Mouse (Mus musculus) activated CD4-positive, CD25-positive, alpha-beta regulatory T cell, adult 4 months (primary cell): ENCODE data around the gene Itgb2. TPM values are rescaled to one million over a fixed set of nuclear protein-coding genes. Genes with fewer than 3 reads are reported as not detected.
A peak's percentile ranks its signal among the peaks of the same experiment; 100 is the strongest.

Experiments used
- ATAC-seq: one replicate; pipeline ENCODE4 v1.8.0; 2017
- polyA plus RNA-seq, 2 experiments: library from polyadenylated mRNA; unstranded; fragments of 100-300 nt; shearing (Covaris generic); gene quantifications; one replicate each; pipeline ENCODE4 v1.2.1; 2017

Itgb2 gene
- polyA plus RNA-seq, 2 experiments from 2014 or later: 375 to 386 TPM

DNA sequence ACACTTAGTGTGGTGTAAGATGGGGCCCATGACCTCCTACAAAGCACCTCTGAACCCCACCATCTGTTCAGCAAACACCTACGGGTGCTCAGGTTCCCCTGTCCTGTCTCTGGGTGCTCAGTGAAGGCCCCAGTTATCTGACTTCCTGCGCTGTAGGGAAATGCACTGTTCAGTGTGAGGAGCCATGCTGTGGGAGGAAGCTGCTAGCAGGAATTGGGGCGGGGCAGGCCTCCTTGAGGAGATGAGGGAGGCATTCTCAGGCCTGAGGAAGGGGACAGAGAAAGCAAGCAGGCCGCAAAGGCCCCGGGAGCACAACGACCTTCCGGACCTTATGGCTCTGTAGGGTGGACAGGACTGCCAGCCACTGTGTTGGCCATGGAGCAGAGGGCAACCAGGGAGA, 59.1 kb downstream of the Itgb2 start:
- no peak for ATAC-seq

DNA sequence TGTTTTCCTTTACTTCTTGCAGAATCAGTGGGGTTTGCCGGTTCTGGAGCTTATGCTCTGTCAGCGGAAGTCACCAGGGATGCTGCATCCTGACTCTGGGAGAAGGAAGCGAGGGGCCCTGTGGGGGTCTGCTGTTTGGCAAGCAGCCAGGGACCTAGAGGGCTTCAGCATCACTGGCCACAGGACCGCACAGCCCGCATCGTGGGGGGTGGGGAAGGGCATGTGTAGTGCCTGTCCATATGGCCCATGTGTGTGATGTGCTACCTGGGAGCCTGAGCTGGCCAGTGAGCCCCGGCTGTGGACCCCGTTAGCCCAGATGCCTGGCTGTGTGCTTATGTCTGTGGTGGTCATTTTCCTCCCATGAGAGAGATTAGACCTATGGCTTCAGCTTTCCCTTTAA, 59.7 kb downstream of the Itgb2 start:
- ATAC-seq: no peak

- ATAC-seq: peak; percentile 98
These were observed 60.8 kb downstream of the Itgb2 start for GRCm38 (mm10) chr10:77590812-77591211.

DNA sequence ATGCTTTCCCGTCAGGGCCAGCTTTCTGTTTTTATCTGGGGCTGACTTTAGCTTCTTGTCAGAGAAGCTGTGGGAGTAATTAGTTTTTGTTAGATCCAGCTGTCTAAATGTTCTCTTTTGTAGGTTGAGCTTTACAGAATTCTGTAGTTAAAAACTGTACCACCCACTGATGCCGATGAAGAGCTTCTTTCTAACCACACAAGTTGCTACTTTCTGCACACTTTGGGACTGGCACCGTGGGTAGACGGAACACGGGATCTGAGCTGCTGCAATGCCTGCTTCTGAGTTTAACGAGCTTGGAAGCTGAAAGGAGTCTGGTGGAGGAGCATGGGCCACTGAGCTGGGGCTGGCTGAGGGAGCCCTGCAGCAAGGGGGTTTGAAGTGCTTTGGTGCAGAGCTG, 61.5 kb downstream of the Itgb2 start:
- ATAC-seq: no peak

DNA sequence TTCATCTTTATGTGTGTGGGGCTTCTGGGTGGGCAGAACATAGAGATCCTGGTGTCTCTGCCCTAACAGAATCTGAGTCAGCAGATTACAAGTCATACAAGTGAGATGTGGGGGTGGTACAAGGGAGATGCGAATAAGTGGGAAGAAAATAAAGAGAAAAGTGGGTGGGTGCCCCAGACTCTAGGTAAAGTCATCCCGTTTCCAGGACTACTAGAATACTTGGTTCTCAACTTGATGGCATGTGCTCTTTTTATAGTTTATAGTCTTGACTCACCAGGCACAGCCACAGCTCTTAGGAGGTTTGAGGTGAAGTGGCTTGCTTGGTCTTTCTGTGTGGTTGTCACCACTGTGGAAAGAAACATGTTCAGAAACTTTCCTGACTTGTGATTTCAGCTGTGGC, 66.0 kb downstream of the Itgb2 start:
- ATAC-seq: no peak

GRCm38 (mm10) chr10:77603021-77603420, 73.0 kb downstream of the Itgb2 start:
- no peak for ATAC-seq

DNA sequence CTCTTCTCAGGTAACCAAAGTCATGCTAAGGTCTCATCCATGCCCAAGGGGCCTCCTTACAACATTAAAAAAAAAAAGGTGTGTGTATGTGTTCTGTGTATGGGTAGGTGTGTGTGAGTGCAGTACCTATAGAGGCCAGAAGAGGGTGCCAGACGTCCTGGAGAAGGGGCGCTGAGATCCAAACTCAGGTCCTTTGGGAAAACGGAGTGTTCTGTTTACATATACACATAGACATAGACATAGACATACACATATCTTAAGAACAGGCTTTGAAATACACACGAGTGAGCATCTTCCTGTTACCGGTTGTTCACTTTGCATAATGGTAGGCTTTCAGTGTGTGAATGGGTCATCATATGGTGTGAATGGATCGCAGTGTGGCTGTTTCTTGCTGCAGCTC, 74.1 kb downstream of the Itgb2 start:
- ATAC-seq: no peak

GRCm38 (mm10) chr10:77604958-77605357, 74.9 kb downstream of the Itgb2 start:
- ATAC-seq: no peak

GRCm38 (mm10) chr10:77605368-77605767, 75.3 kb downstream of the Itgb2 start:
- ATAC-seq: no peak

GRCm38 (mm10) chr10:77605908-77606826, 76.1 kb downstream of the Itgb2 start, which contains the start of the genes Sumo3 and Gm49325:
Gene Sumo3 (plus strand): TSS chr10:77606097.
Gene Gm49325 (plus strand): TSS chr10:77606197.
- ATAC-seq: peak; percentile 78

- ATAC-seq: peak; percentile 70
These were observed 76.8 kb downstream of the Itgb2 start for GRCm38 (mm10) chr10:77606855-77607254.

DNA sequence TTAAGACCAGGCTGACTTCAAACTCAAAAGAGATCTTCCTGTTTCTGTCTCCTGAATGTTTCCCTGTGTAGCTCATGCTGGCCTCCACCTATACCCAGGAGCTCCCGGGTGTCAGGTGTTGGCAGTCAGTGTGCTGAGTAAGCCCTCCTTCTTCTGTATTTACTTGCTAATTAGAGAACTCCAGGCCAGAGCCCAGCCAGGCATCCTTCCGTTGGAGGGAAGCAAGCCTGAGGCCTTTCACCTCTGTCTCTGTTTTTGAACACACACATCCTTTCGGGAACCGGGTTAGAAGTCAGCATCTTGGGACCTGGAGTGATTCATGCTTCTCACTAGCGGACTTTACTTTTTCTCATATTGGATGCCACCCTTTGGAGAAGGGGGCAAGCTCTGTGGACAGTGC, 77.4 kb downstream of the Itgb2 start:
- no peak for ATAC-seq

GRCm38 (mm10) chr10:77608589-77608988, 78.5 kb downstream of the Itgb2 start:
- no peak for ATAC-seq

DNA sequence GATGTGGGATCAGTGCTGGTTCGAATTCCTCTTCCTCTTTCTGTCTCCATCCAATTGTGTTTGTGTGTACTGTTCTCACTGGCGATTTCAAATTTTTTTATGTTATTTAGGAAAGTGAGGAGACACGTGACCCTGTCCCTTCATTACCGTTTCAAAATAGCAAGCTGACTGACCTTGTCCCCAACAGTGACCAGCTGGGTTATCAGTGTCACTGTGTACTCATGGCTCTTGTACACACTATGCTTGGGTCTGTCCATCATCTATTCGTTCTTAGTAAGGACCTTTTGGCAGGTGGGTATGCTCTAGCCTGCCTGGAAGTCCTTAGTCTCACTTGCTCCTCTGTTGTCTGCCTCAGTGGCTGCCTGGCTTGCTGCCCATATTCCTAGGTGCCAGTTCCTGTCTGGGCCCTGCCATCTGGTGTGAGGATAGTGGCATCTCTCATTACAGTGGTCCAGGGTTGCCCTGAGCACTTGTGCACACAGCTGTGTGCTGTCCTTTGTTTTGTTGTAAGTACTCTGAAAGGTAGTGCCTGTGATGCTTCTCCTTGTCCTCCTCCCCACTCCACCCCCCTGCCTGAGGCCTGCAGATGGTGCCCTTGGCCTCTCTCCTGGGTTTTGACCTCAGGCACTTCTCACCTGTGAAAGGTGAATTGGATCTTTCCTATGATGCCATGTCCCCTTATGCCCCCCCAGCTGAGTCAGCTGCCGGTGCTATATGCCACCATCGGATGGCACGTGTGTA, 80.3 kb downstream of the Itgb2 start:
- no peak for ATAC-seq

DNA sequence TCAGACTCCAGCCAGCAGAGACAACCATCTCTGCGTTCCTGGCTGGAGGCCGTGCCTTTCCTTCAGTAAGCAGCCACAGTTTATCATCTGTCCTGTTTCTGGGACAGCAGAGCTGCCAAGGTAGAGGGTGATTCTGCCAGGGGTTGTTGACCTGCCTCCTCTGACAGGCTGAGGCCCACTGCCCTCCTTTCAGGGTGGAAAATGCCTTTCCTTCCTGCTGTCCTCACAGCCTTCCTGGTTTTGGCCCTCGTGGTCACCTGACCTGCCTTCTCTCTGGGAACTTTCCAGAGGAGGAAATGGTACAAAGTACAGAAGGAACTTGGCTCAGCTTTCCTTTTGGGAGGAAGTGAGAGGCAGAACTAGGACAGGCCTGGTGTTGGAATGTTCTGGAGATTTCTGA, 83.4 kb downstream of the Itgb2 start:
- ATAC-seq: no peak

Other genes with a start within 250 kb of the Itgb2 start
- gene Adarb1, start 112.0 kb upstream of the Itgb2 start, polyA plus RNA-seq: 1 to 10 TPM in 1 of 2 experiments, under 1 TPM in 1; 0.71 to 1.0 TPM
- 10 to 100 TPM; 15.2 to 15.3 TPM for gene Fam207a, start 14.5 kb upstream of the Itgb2 start, polyA plus RNA-seq
- gene Pttg1ip, start 51.5 kb downstream of the Itgb2 start, polyA plus RNA-seq: 10 to 100 TPM; 85.6 to 92.6 TPM
- gene Sumo3, start 75.8 kb downstream of the Itgb2 start, polyA plus RNA-seq: 10 to 100 TPM; 75.5 to 83.8 TPM
- 1 to 10 TPM in 1 of 2 experiments, not detected in 1; 6.5 TPM for gene Gm49325, start 75.9 kb downstream of the Itgb2 start, polyA plus RNA-seq
- 10 to 100 TPM; 36.5 to 39.3 TPM for gene Ube2g2, start 92.0 kb downstream of the Itgb2 start, polyA plus RNA-seq
- under 1 TPM; 0.38 to 0.40 TPM for gene Tspear, start 156.3 kb downstream of the Itgb2 start, polyA plus RNA-seq
- not detected for gene Gm19402, start 160.5 kb downstream of the Itgb2 start, polyA plus RNA-seq
- gene Gm9508, start 167.0 kb downstream of the Itgb2 start, polyA plus RNA-seq: not detected
- not detected for gene Gm10272, start 176.4 kb downstream of the Itgb2 start, polyA plus RNA-seq
- not detected for gene Gm10024, start 181.2 kb downstream of the Itgb2 start, polyA plus RNA-seq
- gene Gm10142, start 185.6 kb downstream of the Itgb2 start, polyA plus RNA-seq: not detected
- gene Krtap12-1, start 190.3 kb downstream of the Itgb2 start, polyA plus RNA-seq: not detected
- not detected for gene Gm10100, start 196.2 kb downstream of the Itgb2 start, polyA plus RNA-seq
- not detected for gene Gm18596, start 212.4 kb downstream of the Itgb2 start, polyA plus RNA-seq
- not detected for gene Gm9736, start 221.1 kb downstream of the Itgb2 start, polyA plus RNA-seq
- gene Gm3233, start 229.4 kb downstream of the Itgb2 start, polyA plus RNA-seq: not detected
- gene Gm3238, start 241.1 kb downstream of the Itgb2 start, polyA plus RNA-seq: not detected
- not detected for gene Gm7138, start 246.7 kb downstream of the Itgb2 start, polyA plus RNA-seq